Mouse (Mus musculus) brain, embryonic 14.5 days (tissue): Measurements from ENCODE around the gene Dhx34.

Experiments used
- CTCF ChIP-seq: fragments of 200-500 bp; IDR thresholded peaks from 2 replicates; pipeline ENCODE4 v1.5.1; 2012; ENCODE audit warnings: inconsistent platforms, mild to moderate bottlenecking, moderate library complexity, borderline replicate concordance; ENCODE audit not compliant: insufficient read depth, insufficient read length; ENCODE audit errors: extremely low read depth
- POLR2A ChIP-seq: fragments of 200-500 bp; IDR thresholded peaks from 2 replicates; pipeline ENCODE4 v1.6.1; 2012; ENCODE audit warnings: mild to moderate bottlenecking, inconsistent platforms, borderline replicate concordance; ENCODE audit not compliant: poor library complexity, insufficient read depth, insufficient read length, severe bottlenecking; ENCODE audit errors: extremely low read depth

- TF ChIP-seq CTCF (no peak), POLR2A (no peak)
Measured at GRCm38 (mm10) chr7:16242198-16242597, 20.4 kb upstream of the Dhx34 start.
